Mouse (Mus musculus): ENCODE results near the gene Lipt2.

- TF ChIP-seq CTCF (IDR thresholded peaks at IDR 0.05; ENCODE audit: low read depth, low read length), result no peak
- no peak for TF ChIP-seq POLR2A (IDR thresholded peaks at IDR 0.05; ENCODE audit: borderline replicate concordance, low read depth, low read length)
Observed at GRCm38 (mm10) chr7:100148586-100148985, 10.5 kb upstream of the Lipt2 start.
